Comparison of ENCODE assay signal across 8 mouse cellular contexts in the genomic region with DNA sequence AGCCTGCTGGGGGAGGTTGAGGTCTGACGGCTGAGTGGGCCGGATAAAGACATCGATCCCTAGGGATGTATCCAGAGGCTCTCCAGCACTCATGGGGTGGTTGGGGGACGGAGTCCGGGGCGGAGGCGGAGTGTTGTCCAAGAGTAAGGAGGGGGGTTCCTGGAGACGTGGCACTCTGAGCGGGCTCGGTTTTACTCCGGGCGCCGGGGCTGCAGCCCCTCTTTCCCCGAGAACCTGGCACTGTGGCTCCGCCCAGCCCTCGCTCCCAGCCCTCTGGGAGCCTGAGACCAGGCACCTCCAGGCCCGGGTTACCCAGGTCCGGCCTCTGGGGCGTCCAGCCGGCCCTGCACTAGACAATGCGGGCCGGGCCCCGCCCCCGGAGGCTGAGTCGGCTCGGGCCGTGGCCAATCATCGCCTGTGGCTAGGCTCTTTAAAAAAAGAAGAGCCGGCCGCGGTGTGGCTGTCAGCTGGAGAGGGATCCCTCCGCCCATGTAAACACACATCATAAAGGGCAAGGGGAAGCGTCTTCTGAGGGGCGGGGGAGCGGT. TPM values are rescaled to one million over a fixed set of nuclear protein-coding genes. Genes with fewer than 3 reads are reported as not detected.
DNase-seq lines count a peak whose midpoint lies in the region; ATAC-seq and TF ChIP-seq lines count a peak whose summit lies in the region.

No protein-coding gene starts in this region.

- peak overlapping the region; percentile 85 for H3K27ac ChIP-seq in ES-E14 (ENCODE audit: insufficient read depth, low read depth, low read length, poor library complexity, severe bottlenecking)
- H3K27ac ChIP-seq in forebrain, embryonic 16.5 days (ENCODE audit: low read length), result peak overlapping the region; percentile 97
- H3K27ac ChIP-seq in lung, embryonic 15.5 days, result peak overlapping the region; percentile 95

- H3K9me3 ChIP-seq in ES-E14 (ENCODE audit: control insufficient read depth, insufficient read depth, low read depth, low read length), result no peaks in the 10 kb centered on the region
- no peaks in the 10 kb centered on the region for H3K9me3 ChIP-seq in forebrain, embryonic 16.5 days (ENCODE audit: control insufficient read depth, low read length)
- H3K9me3 ChIP-seq in lung, embryonic 15.5 days, result no peaks in the 10 kb centered on the region

- H3K4me3 ChIP-seq in ES-E14 (ENCODE audit: insufficient read depth in 1 of 2, low read depth in 1 of 2, low read length in 2 of 2, poor library complexity in 1 of 2, severe bottlenecking in 1 of 2), result peak overlapping the region; percentile 77 to 80
- H3K4me3 ChIP-seq in forebrain, embryonic 16.5 days (replicated peaks; ENCODE audit: low read length), result peak overlapping the region; percentile 83
- peak overlapping the region; percentile 70 for H3K4me3 ChIP-seq in lung, embryonic 15.5 days

- WGBS in forebrain, embryonic 16.5 days, result under 1% methylated on average over 26 of the region's 35 CpGs
- WGBS in lung, embryonic 15.5 days, result under 1% methylated on average over 35 of the region's 35 CpGs

- peaks cover 13 to 16% of the 10 kb centered on the region in 2 experiments; a peak in 3 of 4 replicates for H3K4me1 ChIP-seq in ES-E14 (ENCODE audit: control insufficient read depth in 2 of 2, insufficient read depth in 2 of 2, low read length in 2 of 2, poor library complexity in 1 of 2)
- H3K4me1 ChIP-seq in forebrain, embryonic 16.5 days (replicated peaks; ENCODE audit: control insufficient read depth, insufficient read depth, low read length), result peaks cover 15% of the 10 kb centered on the region
- H3K4me1 ChIP-seq in lung, embryonic 15.5 days, result peaks cover 30% of the 10 kb centered on the region

- no peaks in the 10 kb centered on the region for H3K27me3 ChIP-seq in forebrain, embryonic 16.5 days (replicated peaks; ENCODE audit: control insufficient read depth, insufficient read depth, low read length)
- H3K27me3 ChIP-seq in lung, embryonic 15.5 days, result no peaks in the 10 kb centered on the region

- DNase-seq in ES-E14 (ENCODE audit: low read depth, low spot score), result peak; percentile 95
- peak; percentile 97 for DNase-seq in cerebellum, adult 11-12 months
- peak; percentile 96 for DNase-seq in heart, postnatal 4 days
- peak; percentile 92 to 95 for DNase-seq in layer of hippocampus, adult 8-10 months (ENCODE audit: low spot score in 2 of 2)
- peak; percentile 95 for DNase-seq in ovary, adult 18-20 months (ENCODE audit: low spot score)
- peak; percentile 96 for DNase-seq in thymus, postnatal 0 days (ENCODE audit: low spot score)

- in situ Hi-C loops in ES-E14 (cut with MboI; ENCODE audit: low sequenced_read_pairs in 2 of 2, unreplicated experiment in 2 of 2), result no loop called here

- H3K9ac ChIP-seq in ES-E14 (ENCODE audit: insufficient read depth, low read depth, low read length, poor library complexity, severe bottlenecking), result peak overlapping the region; percentile 87
- H3K9ac ChIP-seq in forebrain, embryonic 16.5 days (replicated peaks; ENCODE audit: low read depth, low read length), result peak overlapping the region; percentile 96
- peak overlapping the region; percentile 70 for H3K9ac ChIP-seq in lung, embryonic 15.5 days

- H3K36me3 ChIP-seq in ES-E14 (ENCODE audit: control insufficient read depth, insufficient read depth, low read length, poor library complexity, severe bottlenecking), result no peaks in the 10 kb centered on the region
- no peaks in the 10 kb centered on the region for H3K36me3 ChIP-seq in forebrain, embryonic 16.5 days (ENCODE audit: control insufficient read depth, insufficient read depth)
- no peaks in the 10 kb centered on the region for H3K36me3 ChIP-seq in lung, embryonic 15.5 days

- H3K4me2 ChIP-seq in forebrain, embryonic 16.5 days (ENCODE audit: low read length), result peak overlapping the region; percentile 82
- peak overlapping the region; percentile 94 for H3K4me2 ChIP-seq in lung, embryonic 15.5 days

- peak; percentile 92 for ATAC-seq in forebrain, embryonic 16.5 days
- ATAC-seq in lung, embryonic 15.5 days (ENCODE audit: borderline replicate concordance, extremely low read depth, low FRiP score, low TSS enrichment), result peak; percentile 95

TF ChIP-seq in ES-E14, 5 proteins besides CTCF, POLR2A, EP300 and RAD21:
- peak; percentile 67; the same call in 1 of the 2 replicates for TF ChIP-seq CHD2 (IDR thresholded peaks at IDR 0.05; ENCODE audit: low read depth, low read length)
- TF ChIP-seq ZC3H11A (IDR thresholded peaks at IDR 0.05; ENCODE audit: borderline replicate concordance, low read depth, low read length), result no peak

RNA-seq across cellular contexts. Expression of gene Kdm5b, which starts 3.2 kb away (rescaled TPM):
- total RNA-seq in ES-E14 (2012; rRNA removed), result 127 and 182 TPM in 2 replicates
- 103 and 109 TPM in 2 replicates for polyA plus RNA-seq in forebrain, embryonic 16.5 days (2015; fragmentation: Nextera tagmentation; extraction: Ambion mirVana)
- 10 to 100 TPM; 27.8 to 28.6 TPM for total RNA-seq in heart, postnatal 4 days (2021)
- total RNA-seq in layer of hippocampus, adult 8-10 months (2022), result 10 to 100 TPM; 66.4 to 81.0 (median 72.1) TPM
- polyA plus RNA-seq in lung, embryonic 15.5 days (2015; fragmentation: Nextera tagmentation; extraction: Ambion mirVana), result 50.0 and 50.5 TPM in 2 replicates
- polyA plus RNA-seq in thymus, postnatal 0 days (2015; fragmentation: Nextera tagmentation; extraction: Ambion mirVana), result 43.7 and 53.6 TPM in 2 replicates

RNA-seq across cellular contexts. Expression of gene Mgat4e, which starts 7.3 kb away (rescaled TPM):
- total RNA-seq in ES-E14 (2012; rRNA removed), result 0.76 and 2.1 TPM in 2 replicates
- polyA plus RNA-seq in forebrain, embryonic 16.5 days (2015; fragmentation: Nextera tagmentation; extraction: Ambion mirVana), result not detected in 2 replicates
- total RNA-seq in heart, postnatal 4 days (2021), result not detected
- not detected for total RNA-seq in layer of hippocampus, adult 8-10 months (2022)
- not detected in 2 replicates for polyA plus RNA-seq in lung, embryonic 15.5 days (2015; fragmentation: Nextera tagmentation; extraction: Ambion mirVana)
- polyA plus RNA-seq in thymus, postnatal 0 days (2015; fragmentation: Nextera tagmentation; extraction: Ambion mirVana), result not detected in 2 replicates

Comparison
In these comparisons a context has a peak if more than half of its experiments do, and no peak if none do; other contexts are left out.
1. Peak in every context shown above with its lines: DNase-seq, ATAC-seq, H3K4me3 ChIP-seq and H3K27ac ChIP-seq.